Mouse (Mus musculus) spleen, adult 2 months (tissue): ENCODE measurements around the gene 1700049E17Rik1. TPM values are rescaled to one million over a fixed set of nuclear protein-coding genes. Genes with fewer than 3 reads are reported as not detected.
"Not testable (repeated sequence)": the region's sequence is repeated elsewhere in the genome, so short reads cannot be mapped to it uniquely, and the experiment has no call there.

ENCODE experiments used
- DNase-seq, 2 experiments: peaks; one replicate each; pipeline versions ENCODE4 v3.0.0 to v3.0.0-alpha.2; 2012 to 2021; ENCODE audit warnings: low spot score in 2 of 2, low read depth in 1 of 2
- H3K27ac ChIP-seq: fragments of 200-500 bp; 2 replicates; pipeline ENCODE4 v1.5.1; 2012; ENCODE audit warnings: low read length, inconsistent platforms; ENCODE audit not compliant: insufficient read depth
- H3K27me3 ChIP-seq: fragments of 200-500 bp; 2 replicates; pipeline ENCODE4 v1.6.1; 2012; ENCODE audit warnings: mild to moderate bottlenecking, moderate library complexity, low read length, inconsistent platforms; ENCODE audit not compliant: control insufficient read depth, insufficient read depth
- H3K36me3 ChIP-seq: fragments of 200-500 bp; 2 replicates; pipeline ENCODE4 v1.6.1; 2012; ENCODE audit warnings: mild to moderate bottlenecking, low read length, inconsistent platforms; ENCODE audit not compliant: control insufficient read depth, insufficient read depth
- H3K4me1 ChIP-seq: fragments of 200-500 bp; 2 replicates; pipeline ENCODE4 v1.6.1; 2011; ENCODE audit warnings: inconsistent platforms; ENCODE audit not compliant: control insufficient read depth, insufficient read depth, insufficient read length
- H3K4me3 ChIP-seq: fragments of 200-500 bp; 2 replicates; pipeline ENCODE4 v1.5.1; 2011; ENCODE audit warnings: mild to moderate bottlenecking, inconsistent platforms; ENCODE audit not compliant: insufficient read depth, insufficient read length; ENCODE audit errors: extremely low read depth
- WGBS: fragments of 180-500 bp; shearing (Covaris S2); methylation state at CpG from one replicate; pipeline ENCODE4 v1.1.7; 2018; 5-methylcytosine and 5-hydroxymethylcytosine counted together
- polyA plus RNA-seq: library from polyadenylated mRNA; depleted of rRNA; stranded (reverse); fragments of >200 nt; gene quantifications from 2 replicates; pipeline ENCODE4 v1.2.3, GENCODE M21; 2012; rRNA removed

Gene 1700049E17Rik1
- polyA plus RNA-seq: not detected in 2 replicates

DNA sequence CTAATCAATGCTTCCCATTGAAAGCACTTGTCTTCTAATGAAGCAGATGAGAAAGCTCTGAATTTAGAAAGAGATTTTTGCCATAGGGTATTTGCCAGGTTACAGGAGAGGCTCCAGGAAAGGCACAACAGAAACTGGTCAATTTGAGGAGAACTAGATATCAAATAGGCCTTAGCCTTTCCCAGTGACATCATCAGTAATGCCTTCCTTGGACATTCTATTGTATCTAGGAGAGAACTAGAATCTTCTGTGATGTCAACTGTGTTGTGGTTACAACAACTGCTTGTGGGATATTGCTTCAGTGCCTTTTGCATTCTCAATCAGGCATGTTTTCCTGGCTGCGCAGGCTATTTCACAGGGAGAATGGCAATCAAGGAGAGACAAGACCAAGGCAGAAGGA, at the start of gene 1700049E17Rik1:
Gene 1700049E17Rik1 (plus strand): TSS at position 301 of the 400 bp plus-strand sequence.
- H3K4me1 ChIP-seq, DNase-seq, H3K27ac ChIP-seq, H3K27me3 ChIP-seq, H3K36me3 ChIP-seq, H3K4me3 ChIP-seq: not testable (repeated sequence)
- no CpG with 5 or more reads among the region's 1 CpGs for WGBS

DNA sequence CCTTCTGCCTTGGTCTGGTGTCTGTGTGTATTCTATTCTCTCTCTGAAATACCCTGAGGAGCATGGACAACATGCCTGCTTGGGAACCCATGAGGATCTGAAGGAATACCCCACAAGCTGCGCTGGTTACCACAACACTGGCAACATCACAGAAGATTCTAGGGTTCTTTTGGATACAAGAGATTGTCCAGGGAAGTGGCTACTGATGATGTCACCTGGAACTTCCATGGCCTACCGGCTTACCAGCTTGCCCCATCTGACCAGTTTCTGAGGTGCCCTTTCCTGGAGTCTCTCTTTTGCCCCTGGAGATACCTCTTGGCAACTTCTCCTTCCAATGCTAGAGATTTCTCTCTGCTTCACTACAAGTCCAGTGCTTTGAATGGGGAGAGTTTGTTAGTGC, 17.6 kb upstream of the 1700049E17Rik1 start, which contains the start of gene Gm7980:
Gene Gm7980 (minus strand): TSS at position 101 of the 400 bp plus-strand sequence.
- H3K27me3 ChIP-seq, H3K27ac ChIP-seq, H3K36me3 ChIP-seq, H3K4me1 ChIP-seq, H3K4me3 ChIP-seq, DNase-seq: not testable (repeated sequence)
- no CpG with 5 or more reads among the region's 2 CpGs for WGBS

DNA sequence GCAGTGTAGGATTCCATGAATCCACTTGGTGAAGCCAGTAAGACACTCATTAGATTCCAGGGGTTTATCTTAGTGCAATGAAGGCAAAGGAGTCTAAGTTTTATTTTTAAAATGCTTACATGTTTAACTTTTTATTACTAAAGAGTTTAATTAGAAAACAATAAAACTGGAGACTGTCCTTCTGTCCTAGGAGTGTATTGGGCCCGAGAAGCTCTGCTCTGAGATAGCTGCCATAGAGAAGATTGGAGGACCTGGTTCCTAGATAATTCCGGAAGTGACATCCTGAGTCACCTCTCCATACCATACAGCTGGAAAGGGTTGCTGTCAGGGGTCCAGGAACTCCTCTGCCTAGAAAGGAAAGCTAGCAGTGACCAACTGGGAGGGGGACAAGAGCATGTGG, 18.9 kb downstream of the 1700049E17Rik1 start, which contains the start of gene 1700024B05Rik:
Gene 1700024B05Rik (plus strand): TSS at position 301 of the 400 bp plus-strand sequence.
- not testable (repeated sequence) for H3K4me3 ChIP-seq, DNase-seq, H3K27ac ChIP-seq, H3K36me3 ChIP-seq, H3K4me1 ChIP-seq, H3K27me3 ChIP-seq
- 70% methylated on average over 2 of the region's 2 CpGs for WGBS

DNA sequence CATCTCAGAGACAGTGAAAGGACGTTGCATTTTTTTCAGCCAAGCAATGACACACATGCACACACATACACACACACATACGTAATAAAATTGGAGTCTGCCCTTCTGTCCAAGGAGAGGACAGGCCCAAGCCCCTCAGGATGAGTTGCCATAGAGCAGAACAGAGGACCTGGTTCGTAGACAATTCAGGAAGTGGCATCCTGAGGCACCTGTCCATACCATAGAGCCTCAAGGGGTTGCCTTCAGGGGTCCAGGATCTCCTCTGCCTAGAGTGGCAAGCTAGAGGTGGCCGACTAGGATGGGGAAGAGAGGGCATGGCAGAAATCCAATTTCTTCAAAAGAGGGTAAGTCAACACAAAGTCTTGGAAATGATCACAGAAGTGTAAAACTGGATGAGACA, 39.3 kb downstream of the 1700049E17Rik1 start:
- 68% methylated on average over 4 of the region's 4 CpGs for WGBS
- DNase-seq, H3K4me1 ChIP-seq, H3K4me3 ChIP-seq, H3K27me3 ChIP-seq, H3K36me3 ChIP-seq, H3K27ac ChIP-seq: not testable (repeated sequence)

DNA sequence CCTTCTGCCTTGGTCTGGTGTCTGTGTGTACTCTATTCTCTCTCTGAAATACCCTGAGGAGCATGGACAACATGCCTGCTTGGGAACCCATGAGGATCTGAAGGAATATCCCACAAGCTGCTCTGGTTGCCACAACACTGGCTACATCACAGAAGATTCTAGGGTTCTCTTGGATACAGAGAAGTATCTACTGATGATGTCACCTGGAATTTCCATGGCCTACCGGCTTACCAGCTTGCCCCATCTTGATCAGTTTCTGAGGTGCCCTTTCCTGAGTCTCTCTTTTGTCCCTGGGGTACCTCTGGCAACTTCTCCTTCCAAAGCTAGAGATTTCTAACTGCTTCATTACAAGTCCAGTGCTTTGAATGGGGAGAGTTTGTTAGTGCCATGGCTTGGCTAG, 43.1 kb downstream of the 1700049E17Rik1 start, which contains the start of gene Gm6401:
Gene Gm6401 (minus strand): TSS at position 101 of the 400 bp plus-strand sequence.
- not testable (repeated sequence) for DNase-seq, H3K4me1 ChIP-seq, H3K27me3 ChIP-seq, H3K36me3 ChIP-seq, H3K4me3 ChIP-seq, H3K27ac ChIP-seq
- 87% methylated on average over 1 of the region's 1 CpGs for WGBS

DNA sequence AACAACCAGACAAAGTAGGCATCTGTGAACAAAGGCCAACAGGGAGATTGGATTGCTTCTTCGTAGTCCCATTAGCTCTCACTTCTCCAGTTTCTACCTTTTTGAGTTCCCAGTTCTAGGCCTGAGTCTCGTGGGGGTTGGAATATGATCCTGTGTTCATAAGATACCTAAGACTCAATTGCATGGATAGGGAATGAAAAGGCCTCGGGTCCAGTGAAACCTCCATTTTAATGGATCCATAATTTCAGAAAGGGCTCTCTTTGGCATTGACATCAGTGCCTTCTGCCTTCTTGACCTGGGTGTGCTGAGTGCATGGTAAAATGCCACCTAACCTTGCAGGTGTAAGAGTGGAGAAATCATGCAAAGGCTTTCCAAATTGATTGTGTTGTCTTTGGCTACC, 43.8 kb downstream of the 1700049E17Rik1 start:
- not testable (repeated sequence) for H3K4me1 ChIP-seq, H3K36me3 ChIP-seq, DNase-seq, H3K27ac ChIP-seq, H3K4me3 ChIP-seq, H3K27me3 ChIP-seq
- WGBS: 70% methylated on average over 3 of the region's 3 CpGs

Other genes with a start within 250 kb of the 1700049E17Rik1 start
- gene Gm8068, start 223.1 kb upstream of the 1700049E17Rik1 start, polyA plus RNA-seq: not detected in 2 replicates
- gene Gm7929, start 174.3 kb upstream of the 1700049E17Rik1 start, polyA plus RNA-seq: not detected in 2 replicates
- gene Gm47189, start 152.5 kb upstream of the 1700049E17Rik1 start, polyA plus RNA-seq: not detected in 2 replicates
- not detected in 2 replicates for gene Gm7980, start 17.7 kb upstream of the 1700049E17Rik1 start, polyA plus RNA-seq
- not detected in 2 replicates for gene 1700024B05Rik, start 19.0 kb downstream of the 1700049E17Rik1 start, polyA plus RNA-seq
- not detected in 2 replicates for gene Gm6401, start 43.0 kb downstream of the 1700049E17Rik1 start, polyA plus RNA-seq
- not detected in 2 replicates for gene Gm3543, start 58.4 kb downstream of the 1700049E17Rik1 start, polyA plus RNA-seq
- not detected in 2 replicates for gene Gm7951, start 192.4 kb downstream of the 1700049E17Rik1 start, polyA plus RNA-seq
- not detected in 2 replicates for gene Gm17027, start 237.7 kb downstream of the 1700049E17Rik1 start, polyA plus RNA-seq